Mouse (Mus musculus) limb, embryonic 14.5 days (tissue): Measurements from ENCODE around the gene Tuba3b. TPM values are rescaled to one million over a fixed set of nuclear protein-coding genes. Genes with fewer than 3 reads are reported as not detected.

ENCODE experiments used
- ATAC-seq: fragments of 200-750 bp; cut with Nextera tagmentation; 2 replicates; pipeline ENCODE4 v1.8.0; 2017; ENCODE audit warnings: low read depth, moderate number of reproducible peaks, moderate TSS enrichment; ENCODE audit not compliant: low FRiP score
- DNase-seq: peaks from one replicate; pipeline ENCODE4 v3.0.0-alpha.2; 2015; ENCODE audit warnings: low spot score
- H3K27ac ChIP-seq: fragments of 300-500 bp; sonication (generic); replicated peaks from 2 replicates; pipeline ENCODE4 v1.5.1; 2014; ENCODE audit warnings: low read depth, mild to moderate bottlenecking, low read length, moderate library complexity, mixed read lengths
- H3K27me3 ChIP-seq: fragments of 300-500 bp; sonication (generic); 2 replicates; pipeline ENCODE4 v1.6.1; 2014; ENCODE audit warnings: low read length, mixed read lengths; ENCODE audit not compliant: control insufficient read depth, insufficient read depth
- H3K36me3 ChIP-seq: fragments of 300-500 bp; sonication (generic); 2 replicates; pipeline ENCODE4 v1.6.1; 2014; ENCODE audit warnings: mild to moderate bottlenecking, low read length, moderate library complexity, mixed read lengths; ENCODE audit not compliant: control insufficient read depth, insufficient read depth
- H3K4me1 ChIP-seq: fragments of 300-500 bp; sonication (generic); 2 replicates; pipeline ENCODE4 v1.6.1; 2014; ENCODE audit warnings: antibody characterized with exemption, low read length, mixed read lengths; ENCODE audit not compliant: control insufficient read depth, insufficient read depth
- H3K4me2 ChIP-seq: fragments of 300-500 bp; sonication (generic); replicated peaks from 2 replicates; pipeline ENCODE4 v1.6.1; 2014; ENCODE audit warnings: low read depth, mild to moderate bottlenecking, low read length, moderate library complexity; ENCODE audit not compliant: severe bottlenecking
- H3K4me3 ChIP-seq: fragments of 300-500 bp; sonication (generic); replicated peaks from 2 replicates; pipeline ENCODE4 v1.5.1; 2014; ENCODE audit warnings: low read length
- H3K9ac ChIP-seq: fragments of 300-500 bp; sonication (generic); 2 replicates; pipeline ENCODE4 v1.6.1; 2014; ENCODE audit warnings: mild to moderate bottlenecking, low read depth, low read length, moderate library complexity; ENCODE audit not compliant: severe bottlenecking
- H3K9me3 ChIP-seq: fragments of 300-500 bp; sonication (generic); 2 replicates; pipeline ENCODE4 v1.6.1; 2016; ENCODE audit warnings: low read length; ENCODE audit not compliant: control insufficient read depth
- POLR2A ChIP-seq: fragments of 200-500 bp; IDR thresholded peaks from 2 replicates; pipeline ENCODE4 v1.8.0; 2012; ENCODE audit warnings: inconsistent platforms, mild to moderate bottlenecking, moderate library complexity, borderline replicate concordance; ENCODE audit not compliant: insufficient read depth, insufficient read length; ENCODE audit errors: extremely low read depth
- WGBS: fragments of 180-500 bp; shearing (Covaris S2); extraction: QIAGEN DNeasy Blood & Tissue Kit; methylation state at CpG from one replicate; pipeline ENCODE4 v1.1.7; 2014; 5-methylcytosine and 5-hydroxymethylcytosine counted together
- polyA plus RNA-seq, 2 experiments: library from polyadenylated mRNA; depleted of rRNA in 1 of 2; stranded (reverse) in 1 of 2; unstranded in 1 of 2; fragments of >200 nt; fragmentation: Nextera tagmentation in 1 of 2; extraction: Ambion mirVana in 1 of 2; gene quantifications; 2 replicates each; pipeline versions ENCODE4 v1.2.1 to v1.2.3; 2012 to 2014

The Tuba3b gene
- polyA plus RNA-seq, 2 experiments: not detected

GRCm38 (mm10) chr6:145665751-145666150 is 50.2 kb downstream of the Tuba3b start:
- Histone ChIP-seq H3K4me2 (no peak overlapping the region), H3K4me1 (peaks cover 3% of the 10 kb centered on the region; the same call in 1 of the 2 replicates), H3K9ac (no peak overlapping the region), H3K9me3 (no peaks in the 10 kb centered on the region), H3K36me3 (no peaks in the 10 kb centered on the region), H3K27me3 (no peaks in the 10 kb centered on the region), H3K27ac (no peak overlapping the region), H3K4me3 (no peak overlapping the region)
- DNase-seq (no peak), ATAC-seq (no peak)
- 86% methylated on average over 3 of the region's 3 CpGs for WGBS
- no peak for TF ChIP-seq POLR2A

- no peak overlapping the region for H3K27ac ChIP-seq
- H3K4me2 ChIP-seq: no peak overlapping the region
- no peaks in the 10 kb centered on the region for H3K27me3 ChIP-seq
- peaks cover 7% of the 10 kb centered on the region for H3K4me1 ChIP-seq
- H3K36me3 ChIP-seq: no peaks in the 10 kb centered on the region
- ATAC-seq (no peak), DNase-seq (no peak)
- WGBS: 56% methylated on average over 3 of the region's 3 CpGs
- TF ChIP-seq POLR2A: no peak
- H3K9ac ChIP-seq: no peak overlapping the region
- no peaks in the 10 kb centered on the region for H3K9me3 ChIP-seq
- no peak overlapping the region for H3K4me3 ChIP-seq
Measured at GRCm38 (mm10) chr6:145667654-145668053, 52.1 kb downstream of the Tuba3b start.

GRCm38 (mm10) chr6:145669596-145670071 is 54.1 kb downstream of the Tuba3b start:
- Histone ChIP-seq H3K4me2 (no peak overlapping the region), H3K27me3 (no peaks in the 10 kb centered on the region), H3K4me3 (no peak overlapping the region), H3K9ac (no peak overlapping the region), H3K36me3 (no peaks in the 10 kb centered on the region), H3K27ac (no peak overlapping the region), H3K9me3 (no peaks in the 10 kb centered on the region), H3K4me1 (peaks cover 3% of the 10 kb centered on the region; the same call in 1 of the 2 replicates)
- no peak for TF ChIP-seq POLR2A
- ATAC-seq: no peak
- no peak for DNase-seq
- WGBS: 66% methylated on average over 10 of the region's 10 CpGs

Other genes with a start within 250 kb of the Tuba3b start
- 0.72 and 0.79 TPM in 2 replicates for gene Lmntd1, start 1.4 kb upstream of the Tuba3b start, polyA plus RNA-seq (2012; rRNA removed)
- gene Lmntd1, start 1.4 kb upstream of the Tuba3b start, polyA plus RNA-seq (2014; fragmentation: Nextera tagmentation; extraction: Ambion mirVana): 0.88 and 0.98 TPM in 2 replicates
- gene Rassf8, start 131.0 kb downstream of the Tuba3b start, polyA plus RNA-seq (2012; rRNA removed): 42.5 and 43.3 TPM in 2 replicates
- gene Rassf8, start 131.0 kb downstream of the Tuba3b start, polyA plus RNA-seq (2014; fragmentation: Nextera tagmentation; extraction: Ambion mirVana): 20.8 and 23.0 TPM in 2 replicates
- 2.0 and 2.5 TPM in 2 replicates for gene Bhlhe41, start 249.8 kb downstream of the Tuba3b start, polyA plus RNA-seq (2012; rRNA removed)
- 2.8 and 3.3 TPM in 2 replicates for gene Bhlhe41, start 249.8 kb downstream of the Tuba3b start, polyA plus RNA-seq (2014; fragmentation: Nextera tagmentation; extraction: Ambion mirVana)